Mouse (Mus musculus) right cerebral cortex, adult 18-20 months (tissue): ENCODE results near the gene Acsm4.
"Not testable (repeated sequence)": the region's sequence is repeated elsewhere in the genome, so short reads cannot be mapped to it uniquely, and the experiment has no call there.

ENCODE experiments used
- DNase-seq: peaks from one replicate; pipeline ENCODE4 v3.0.0; 2022; ENCODE audit warnings: mixed read lengths

Gene Acsm4

DNA sequence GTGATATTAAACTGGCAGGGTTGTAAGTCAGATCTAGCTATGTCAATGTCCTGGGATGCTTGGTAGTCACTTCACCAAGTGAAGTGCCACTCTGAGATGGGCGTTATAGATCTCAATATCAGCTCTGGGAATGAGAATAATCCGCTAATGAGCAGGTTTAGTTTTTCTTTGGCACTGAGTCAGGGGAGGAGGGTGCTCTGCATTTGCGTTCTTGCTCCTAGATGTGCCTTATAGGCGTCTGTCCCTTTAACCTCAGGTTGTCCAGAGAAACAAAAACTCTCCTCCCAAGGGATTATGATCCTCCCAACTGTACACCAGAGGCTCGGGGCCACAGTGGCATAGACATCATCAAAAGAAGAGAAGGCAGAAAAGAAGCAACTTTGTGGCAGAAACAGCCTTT, at the start of gene Acsm4:
Gene Acsm4 (plus strand): TSS at position 301 of the 400 bp plus-strand sequence.
- no peak for DNase-seq

DNA sequence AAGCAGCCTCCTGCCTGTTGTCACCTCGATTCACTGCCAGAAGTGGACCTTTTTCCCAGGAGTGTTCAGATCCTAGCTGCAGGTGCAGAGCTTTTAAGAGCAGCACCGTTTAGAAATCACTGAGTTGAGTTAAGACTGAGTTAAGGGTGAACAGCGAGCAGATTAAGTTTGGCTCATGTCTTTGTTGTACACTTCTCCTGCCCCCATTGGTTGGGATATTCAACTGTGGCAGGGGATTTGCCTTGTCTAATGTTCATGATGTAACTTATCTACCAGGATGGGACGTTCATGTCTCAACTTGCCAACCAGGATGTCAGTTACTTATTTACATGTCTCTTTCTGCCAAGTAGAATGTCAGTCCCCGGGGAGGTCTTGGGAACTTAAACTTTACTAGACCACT, 47.5 kb upstream of the Acsm4 start:
- DNase-seq, result no peak

DNA sequence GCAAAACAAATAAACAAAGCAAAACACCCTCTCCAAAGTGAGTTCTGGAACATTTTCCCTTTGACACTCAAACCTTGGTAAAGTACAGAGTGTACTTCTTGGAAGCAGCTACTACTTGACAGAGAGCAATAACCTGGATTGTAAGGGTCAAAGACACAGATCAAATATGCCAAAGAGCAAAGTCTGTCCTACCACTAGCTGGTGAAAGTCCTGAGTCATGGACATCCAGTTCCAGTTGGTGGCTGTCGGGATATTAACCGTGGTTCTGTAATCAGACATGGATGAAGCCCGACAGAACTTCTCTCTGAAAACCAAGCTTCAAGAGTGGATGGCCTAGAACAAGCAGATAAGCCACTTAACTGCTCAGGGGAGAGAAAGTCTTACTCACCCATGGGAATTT, 21.9 kb upstream of the Acsm4 start:
- DNase-seq, result no peak

DNA sequence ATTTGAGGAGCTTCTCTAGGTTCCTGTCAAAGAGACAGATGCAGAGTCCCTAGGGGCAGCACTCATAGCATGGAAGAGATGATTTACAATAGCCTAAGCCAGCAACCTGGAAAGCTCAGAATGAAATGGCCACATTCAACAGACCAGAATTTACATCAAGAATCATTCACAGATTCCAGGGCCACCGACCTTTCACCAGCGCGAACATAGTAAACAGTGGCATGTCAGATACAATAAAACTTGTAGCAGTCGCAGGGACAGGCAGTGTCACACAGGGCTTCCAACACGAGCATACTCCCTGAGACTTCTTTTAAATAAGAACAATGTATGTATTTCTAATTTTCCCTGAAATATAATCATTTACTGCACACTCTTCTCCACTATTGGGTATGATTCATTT, 19.4 kb upstream of the Acsm4 start:
- DNase-seq, result no peak

DNA sequence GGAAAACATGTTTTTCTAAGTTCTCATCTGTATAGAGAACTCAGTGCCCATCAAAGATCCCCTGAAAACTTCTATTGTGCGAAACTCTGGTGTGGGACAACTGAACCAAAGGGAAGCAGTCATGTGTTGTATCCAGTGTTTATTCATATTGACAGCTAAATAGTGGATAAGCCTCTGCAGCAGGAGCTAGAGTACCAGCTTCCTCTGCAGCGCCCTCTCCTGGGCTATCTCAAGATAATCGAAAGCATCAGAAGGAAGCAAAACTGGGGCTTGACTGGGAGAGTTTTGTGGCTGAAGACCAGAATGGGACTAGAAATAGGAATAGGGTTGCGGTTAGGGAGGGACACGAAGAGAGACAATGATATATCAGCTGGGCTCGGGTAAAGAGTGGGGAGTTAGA, 18.9 kb upstream of the Acsm4 start:
- peak; percentile 14 for DNase-seq

DNA sequence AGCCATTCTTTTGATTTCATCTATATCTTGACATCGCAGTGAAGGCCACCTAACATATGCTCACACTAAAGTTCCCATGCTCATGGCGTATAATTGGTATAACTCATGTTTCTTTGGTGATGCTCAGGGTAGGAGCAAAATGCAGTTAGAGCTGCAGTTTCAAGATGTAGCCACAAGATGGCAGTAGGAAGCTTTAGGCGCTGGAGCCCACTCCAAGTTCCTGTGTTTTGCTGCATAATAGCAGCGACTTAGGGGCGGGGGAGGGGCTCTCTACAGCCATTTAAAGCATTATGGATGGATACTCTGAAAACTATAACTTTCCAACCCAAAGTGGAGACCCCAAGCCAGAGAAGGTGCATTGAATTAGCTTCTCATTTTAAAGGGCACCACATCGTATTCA, 16.4 kb upstream of the Acsm4 start:
- peak; percentile 18 for DNase-seq

DNA sequence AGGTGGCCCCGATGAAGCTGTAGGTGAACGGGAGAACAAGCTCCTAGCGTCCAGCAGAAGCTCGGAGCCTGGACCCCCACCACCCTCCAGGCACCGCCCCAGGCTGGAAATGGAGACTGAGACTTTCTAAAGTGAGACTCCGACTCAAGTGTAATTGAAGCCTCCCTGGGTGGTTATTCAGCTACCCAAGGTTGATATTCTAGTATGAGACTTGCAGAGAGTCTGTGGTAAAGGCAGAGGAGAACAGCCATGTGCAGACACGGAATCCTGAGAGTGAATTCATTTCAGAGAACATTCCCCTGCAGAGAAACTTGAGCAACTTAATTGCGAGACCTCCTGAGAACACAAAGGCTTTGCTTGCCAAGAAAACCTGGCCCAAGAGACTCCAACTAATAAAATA, 9.7 kb upstream of the Acsm4 start:
- no peak for DNase-seq

DNA sequence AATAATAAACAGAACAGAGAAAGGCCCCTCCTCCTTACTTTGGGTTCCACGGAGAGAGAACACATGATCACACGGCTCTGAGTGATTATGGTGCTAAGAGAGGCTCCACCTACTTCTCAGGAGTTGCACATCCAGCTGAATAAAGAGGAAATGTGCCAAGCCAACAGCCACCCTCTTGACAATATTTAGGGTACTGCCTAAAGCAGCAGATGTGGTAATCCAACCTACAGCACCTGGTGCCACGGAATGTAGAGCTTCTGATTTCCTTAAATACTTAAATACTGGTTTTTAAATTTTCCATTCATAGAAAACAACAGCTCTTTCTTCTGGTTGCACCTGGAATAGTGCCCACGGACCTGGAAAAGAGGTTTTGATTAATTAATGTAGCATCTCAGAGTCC, 7.1 kb upstream of the Acsm4 start:
- DNase-seq, result no peak

DNA sequence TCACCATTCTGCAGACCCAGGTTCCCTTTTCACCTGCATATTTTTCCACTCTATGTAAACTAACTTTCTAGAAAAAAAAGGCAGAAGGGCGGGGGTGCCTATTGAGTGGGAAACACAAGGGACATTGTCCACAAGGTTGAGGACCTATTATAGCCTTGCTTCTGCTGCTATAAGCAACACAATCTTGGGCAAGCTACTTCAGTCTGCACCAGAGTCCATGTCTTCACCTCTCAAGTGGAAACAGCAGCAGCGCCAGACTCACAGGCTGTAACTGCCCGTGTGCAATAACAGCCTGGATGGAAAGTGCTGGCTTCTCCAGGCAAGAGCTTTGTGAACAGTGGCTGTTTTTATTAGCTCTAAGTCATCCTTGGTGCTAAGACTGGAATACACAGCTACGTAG, 2.5 kb downstream of the Acsm4 start:
- no peak for DNase-seq

DNA sequence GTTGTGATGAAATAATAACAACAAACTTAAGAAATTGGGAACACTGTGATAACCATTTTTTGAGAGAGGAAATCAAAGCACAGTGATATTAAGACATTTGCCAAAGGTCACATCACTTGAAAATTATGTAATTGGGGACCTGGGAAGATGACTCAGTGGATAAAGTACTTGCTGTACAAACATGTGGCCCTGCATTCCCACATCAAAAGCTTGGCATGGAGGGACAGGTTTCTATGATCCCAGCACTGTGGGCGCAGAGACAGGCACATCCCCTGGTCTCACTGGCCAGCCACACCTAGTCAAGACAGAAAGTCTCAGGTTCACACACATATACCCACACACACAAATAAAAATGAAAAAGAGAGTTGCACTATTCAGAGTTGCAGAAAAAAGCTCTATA, 5.1 kb downstream of the Acsm4 start:
- no peak for DNase-seq

DNA sequence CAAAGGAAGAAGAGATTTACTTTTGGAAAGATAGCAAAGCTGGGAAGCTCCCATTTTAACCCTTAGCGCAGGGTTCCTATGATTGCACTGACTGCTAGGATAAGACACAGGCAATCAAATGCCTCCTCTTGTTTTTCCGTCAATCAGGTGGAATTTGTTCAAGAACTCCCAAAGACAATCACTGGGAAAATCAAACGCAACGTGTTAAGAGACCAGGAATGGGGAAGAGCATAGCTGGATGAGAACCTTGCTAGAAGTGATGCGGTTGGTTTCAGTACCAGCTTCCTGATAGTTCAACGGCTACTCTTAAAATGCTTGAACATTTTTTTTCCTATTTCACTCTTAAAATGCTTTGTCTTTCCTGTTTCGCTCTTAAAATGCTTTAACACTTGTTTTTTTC, 24.3 kb downstream of the Acsm4 start:
- DNase-seq, result no peak

DNA sequence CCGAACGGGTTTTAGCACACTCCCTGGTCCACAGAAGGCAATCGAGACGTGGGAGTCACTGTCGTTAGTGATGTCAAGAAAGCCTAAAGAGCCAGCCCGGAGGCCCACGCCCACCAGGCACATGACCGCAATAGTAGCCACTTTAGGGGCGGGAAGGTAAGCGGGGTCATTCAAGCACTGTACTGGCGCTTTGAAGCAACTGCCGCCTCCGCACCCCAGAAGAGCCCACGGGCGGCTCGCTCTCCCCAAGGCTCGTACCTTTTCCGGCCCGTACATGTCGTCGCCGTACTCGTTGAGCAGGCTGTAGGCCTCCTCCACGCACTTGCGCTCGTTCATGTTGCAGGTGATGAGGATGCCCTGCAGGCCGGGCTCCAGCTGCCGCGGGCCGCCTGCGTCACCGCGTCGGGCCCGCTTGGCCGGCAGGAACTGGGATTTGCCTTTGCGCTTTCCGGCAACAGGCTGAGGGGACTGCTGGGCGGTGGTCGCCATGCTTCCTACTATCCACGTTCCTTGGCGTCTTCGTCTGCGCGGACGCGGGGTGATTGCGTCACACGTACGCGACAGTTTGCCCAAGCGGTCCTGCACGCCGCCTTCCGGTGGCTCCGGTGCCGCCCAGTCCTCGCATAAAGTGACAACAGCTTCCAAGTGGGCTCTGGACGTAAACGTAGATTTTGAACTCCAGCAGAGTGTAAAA, 30.6 kb downstream of the Acsm4 start, which contains the start of gene Thumpd1:
Gene Thumpd1 (minus strand): TSS at position 546 of the 694 bp plus-strand sequence.
- peak; percentile 96 for DNase-seq

DNA sequence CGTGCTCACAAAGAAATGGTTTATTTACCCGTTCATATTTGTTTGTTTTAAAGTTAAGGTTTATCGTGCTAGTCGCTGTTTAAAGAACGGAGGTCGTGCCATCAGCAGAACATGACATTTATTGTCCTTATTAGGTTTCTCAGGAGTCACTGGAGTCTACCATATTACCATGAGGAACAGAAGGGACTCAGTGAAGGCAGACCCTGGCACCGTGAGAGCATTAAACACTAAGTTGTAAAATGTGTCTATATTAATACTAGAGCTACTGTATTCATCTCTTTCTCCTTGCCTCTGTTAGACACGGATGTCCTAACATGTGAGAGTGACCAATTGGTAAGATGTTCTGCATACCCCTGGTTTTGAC, 31.1 kb downstream of the Acsm4 start:
- no peak for DNase-seq

DNA sequence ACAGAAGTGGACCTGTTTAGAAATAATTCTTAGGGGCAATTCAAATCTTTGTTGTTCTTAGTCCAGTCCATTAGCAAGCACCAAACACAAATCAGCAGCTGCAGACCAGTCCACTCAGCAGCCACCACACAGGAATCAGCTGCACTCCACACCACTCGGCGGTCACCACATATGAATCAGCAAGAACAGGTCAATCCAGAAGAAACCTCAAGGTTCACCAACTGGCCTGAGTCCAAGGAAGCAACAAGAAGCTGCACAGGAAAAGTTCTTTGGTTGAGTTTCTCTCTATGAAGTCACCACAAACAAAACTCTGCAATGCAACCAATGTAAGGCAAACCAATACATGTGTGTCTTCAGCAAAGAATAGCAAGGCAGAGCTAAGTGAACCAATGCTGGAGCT, 37.8 kb downstream of the Acsm4 start:
- no peak for DNase-seq

DNA sequence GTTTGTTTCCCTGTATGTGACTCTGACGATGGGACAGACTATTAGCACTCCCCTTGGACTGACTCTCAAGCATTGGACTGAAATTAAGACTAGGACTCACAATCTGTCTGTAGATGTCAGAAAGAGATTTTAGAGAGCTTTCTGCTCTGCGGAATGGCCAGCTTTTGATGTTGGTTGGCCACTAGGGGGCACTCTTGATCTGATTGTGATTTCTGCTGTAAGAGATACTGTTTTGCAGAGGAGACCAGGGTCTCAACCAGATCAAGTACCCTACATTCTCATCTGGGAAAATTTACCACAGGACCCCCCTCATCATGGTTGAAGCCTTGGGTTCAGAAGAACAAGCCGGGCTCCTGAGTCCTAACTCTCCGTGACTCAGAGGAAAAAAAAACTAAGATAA, 41.4 kb downstream of the Acsm4 start:
- DNase-seq, result peak; percentile 18

DNA sequence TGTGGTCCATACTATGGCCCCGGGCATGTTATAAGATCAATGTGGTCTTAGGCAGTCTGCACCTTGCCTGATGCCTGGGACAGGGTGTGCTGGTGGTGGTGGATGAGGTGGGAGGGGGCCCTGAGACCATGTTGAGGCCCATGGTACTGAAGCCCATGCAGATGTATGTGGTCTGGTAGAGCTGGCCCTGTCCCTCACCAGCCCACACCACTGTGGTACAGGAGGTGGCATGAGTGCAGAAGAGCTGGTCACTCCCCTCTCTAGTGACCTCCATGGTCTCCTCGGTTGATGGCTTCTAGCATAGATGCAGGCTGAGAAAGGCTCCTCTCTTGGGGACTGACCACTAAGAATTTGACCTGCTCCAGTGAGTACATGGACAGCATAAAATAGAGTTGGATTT, 49.1 kb downstream of the Acsm4 start:
- DNase-seq, result no peak

DNA sequence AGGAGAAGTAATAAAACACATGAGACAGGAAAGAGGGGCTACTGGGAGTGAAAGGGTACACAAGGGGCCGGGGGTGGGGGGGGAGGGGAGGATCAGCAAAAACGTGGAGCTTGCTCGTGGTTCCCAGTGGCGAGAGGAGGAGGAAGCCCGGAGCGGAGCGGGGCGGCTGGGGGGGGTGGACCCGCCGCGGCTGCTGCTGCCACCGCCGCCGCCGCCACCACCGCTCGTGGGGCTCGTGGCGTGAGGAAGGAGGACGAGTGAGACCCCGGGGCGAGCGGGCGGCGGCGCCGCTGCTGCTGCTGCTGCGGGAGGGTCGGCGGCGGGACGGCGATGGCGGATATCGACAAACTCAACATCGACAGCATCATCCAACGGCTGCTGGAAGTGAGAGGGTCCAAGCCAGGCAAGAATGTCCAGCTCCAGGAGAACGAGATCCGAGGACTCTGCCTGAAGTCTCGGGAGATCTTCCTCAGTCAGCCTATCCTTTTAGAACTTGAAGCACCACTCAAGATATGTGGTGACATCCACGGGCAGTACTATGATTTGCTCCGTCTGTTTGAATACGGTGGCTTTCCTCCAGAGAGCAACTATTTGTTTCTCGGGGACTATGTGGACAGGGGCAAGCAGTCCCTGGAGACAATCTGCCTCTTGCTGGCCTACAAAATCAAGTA, 50.1 kb downstream of the Acsm4 start:
- DNase-seq, result not testable (repeated sequence)

DNA sequence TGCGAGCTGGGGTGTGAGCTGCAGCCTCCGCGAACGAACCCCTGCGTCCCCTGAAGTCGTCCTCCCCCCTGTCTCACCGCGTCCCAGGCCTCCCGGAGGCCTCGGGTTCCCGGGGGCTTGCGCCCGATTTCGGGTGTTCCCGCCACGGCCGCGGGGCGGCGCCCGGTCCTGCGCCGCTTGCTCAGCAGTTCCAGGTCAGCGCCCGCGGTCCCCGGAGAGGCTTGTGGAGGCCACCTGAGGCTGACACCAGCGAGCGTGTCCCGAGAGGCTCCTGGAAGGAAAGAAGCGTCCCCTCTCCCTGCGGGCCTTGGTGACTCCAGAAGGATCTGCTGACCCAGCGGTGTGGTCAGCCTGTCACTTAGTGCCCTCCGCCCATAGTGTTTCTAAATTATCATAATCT, 54.5 kb downstream of the Acsm4 start:
- no peak for DNase-seq

DNA sequence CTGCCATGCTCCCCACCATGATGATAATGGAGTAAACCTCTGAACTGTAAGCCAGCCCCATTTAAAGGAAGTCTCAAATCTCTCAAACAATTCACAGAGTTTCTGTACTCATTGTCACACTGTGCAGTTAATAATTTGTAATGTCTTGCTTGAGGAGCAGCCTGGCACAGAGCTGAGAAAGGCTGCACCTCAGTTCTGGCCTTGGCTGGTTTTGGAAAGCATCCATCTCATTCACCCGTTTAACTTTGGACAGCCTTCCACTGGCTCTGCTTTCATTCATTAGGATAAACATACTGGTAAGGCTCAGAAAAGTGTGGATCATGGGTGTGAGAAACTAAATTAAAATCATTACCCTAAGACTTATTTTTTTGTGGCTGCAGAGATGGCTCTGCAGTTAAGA, 56.0 kb downstream of the Acsm4 start:
- DNase-seq, result no peak

DNA sequence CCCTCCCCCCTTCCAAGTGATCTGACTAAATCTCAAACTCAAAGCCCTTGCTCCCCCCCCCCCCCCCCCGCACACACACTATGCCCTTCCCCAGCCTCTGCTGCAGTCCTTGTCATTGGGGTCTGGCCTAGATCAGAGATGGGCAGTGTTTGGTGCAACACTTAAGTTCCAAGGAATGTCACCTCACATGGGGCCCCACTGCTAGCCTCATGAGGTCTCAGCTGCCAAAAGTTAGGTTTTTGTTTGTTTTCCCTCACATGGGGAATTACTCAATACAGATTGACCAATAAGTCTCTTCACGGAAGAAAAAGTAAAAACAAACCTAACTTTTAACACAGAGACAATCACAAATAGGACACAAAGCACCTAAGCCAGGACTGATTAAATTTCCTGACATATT, 58.9 kb downstream of the Acsm4 start:
- DNase-seq, result no peak

DNA sequence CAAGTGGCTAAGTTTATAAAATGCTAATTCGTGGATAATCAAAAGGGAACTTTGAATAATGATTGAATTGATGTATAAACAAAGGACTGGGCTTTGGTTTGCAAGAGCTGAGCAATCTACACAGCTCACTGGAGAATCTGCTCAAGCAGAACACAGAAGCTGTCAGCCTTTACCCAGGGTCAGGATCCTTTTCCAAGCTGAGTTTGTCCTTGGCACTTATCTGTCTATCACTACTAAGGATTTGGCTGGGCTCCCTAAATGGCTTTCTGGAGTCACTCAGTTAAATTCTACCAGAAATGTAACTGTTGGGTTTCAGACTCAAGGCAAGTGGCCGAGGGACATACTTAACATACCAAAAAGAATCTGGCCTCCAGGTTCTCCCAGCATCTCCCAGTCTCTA, 60.1 kb downstream of the Acsm4 start:
- DNase-seq, result no peak

DNA sequence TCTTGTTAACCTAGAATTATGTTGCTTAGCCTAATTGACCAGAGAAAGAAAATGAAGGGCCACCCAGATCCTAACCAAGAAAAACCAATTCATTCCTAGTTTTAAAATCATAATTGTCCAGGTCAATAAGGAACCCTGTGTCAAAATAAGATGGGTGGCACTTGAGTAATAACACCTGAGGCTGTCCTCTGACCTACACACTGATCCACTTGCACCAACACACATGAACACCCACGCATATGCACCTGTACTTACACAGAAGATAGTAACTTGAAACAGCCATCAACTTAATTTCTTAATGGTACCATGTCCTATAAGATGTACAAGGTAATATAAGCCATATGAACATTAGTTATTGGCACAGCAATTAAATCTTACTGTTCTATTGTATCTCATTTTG, 63.9 kb downstream of the Acsm4 start:
- DNase-seq, result no peak

DNA sequence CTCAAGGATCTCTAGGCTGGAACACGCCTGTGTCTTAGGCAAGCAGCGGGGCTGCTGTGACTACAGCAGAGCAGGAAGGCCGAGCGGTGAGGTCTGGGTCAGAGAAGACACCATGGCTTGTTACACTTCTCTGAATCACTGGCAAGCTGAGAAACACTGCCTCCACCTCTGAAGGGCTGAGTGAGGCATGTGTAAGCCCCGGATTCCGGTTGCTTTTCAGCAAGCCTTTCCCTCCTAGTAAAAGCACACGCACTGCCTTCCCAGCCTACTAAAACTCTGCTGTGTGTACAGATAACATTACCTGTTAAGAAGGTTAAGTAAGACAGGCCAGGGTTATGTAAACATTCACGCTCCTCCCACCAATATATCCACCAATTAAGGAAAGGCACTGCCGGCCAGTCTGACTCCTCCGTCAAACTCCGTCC, 70.7 kb downstream of the Acsm4 start, which contains the start of gene Acsm3:
Gene Acsm3 (plus strand): TSS at position 397 of the 425 bp plus-strand sequence.
- DNase-seq, result no peak

DNA sequence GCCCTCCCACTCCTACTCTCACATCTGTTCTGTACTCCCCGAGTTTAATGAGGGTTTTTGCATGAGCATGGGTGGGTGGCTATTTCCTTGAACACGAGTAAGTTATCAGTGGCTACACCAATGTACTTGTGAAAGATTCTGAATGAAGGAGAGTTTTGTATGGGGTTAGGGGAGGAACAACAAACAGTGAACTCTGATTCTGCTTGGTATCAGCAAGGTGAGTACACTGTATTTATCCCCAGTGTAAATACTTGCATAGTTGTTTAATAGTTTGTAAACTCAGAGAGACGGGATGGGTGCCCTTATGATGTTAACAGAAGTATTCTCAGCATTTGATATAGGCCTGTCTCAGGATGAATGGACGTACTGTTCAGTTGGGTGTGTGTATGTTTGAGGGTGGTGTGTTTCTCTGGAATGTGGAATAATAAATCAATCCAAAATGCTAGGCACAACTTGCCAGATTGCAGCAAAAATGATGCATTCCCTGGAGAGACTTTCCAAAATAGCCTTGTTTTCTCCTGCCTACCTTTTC, 72.4 kb downstream of the Acsm4 start:
- DNase-seq, result no peak
